Mouse (Mus musculus) frontal cortex, postnatal 10 days (tissue): ENCODE measurements around the gene Sec14l4.
"Not testable (repeated sequence)": the region's sequence is repeated elsewhere in the genome, so short reads cannot be mapped to it uniquely, and the experiment has no call there.

Source experiments
- DNase-seq, 2 experiments: peaks; one replicate each; pipeline ENCODE4 v3.0.0; 2022; ENCODE audit warnings: low spot score in 2 of 2, mixed read lengths in 1 of 2

Sec14l4 gene

DNA sequence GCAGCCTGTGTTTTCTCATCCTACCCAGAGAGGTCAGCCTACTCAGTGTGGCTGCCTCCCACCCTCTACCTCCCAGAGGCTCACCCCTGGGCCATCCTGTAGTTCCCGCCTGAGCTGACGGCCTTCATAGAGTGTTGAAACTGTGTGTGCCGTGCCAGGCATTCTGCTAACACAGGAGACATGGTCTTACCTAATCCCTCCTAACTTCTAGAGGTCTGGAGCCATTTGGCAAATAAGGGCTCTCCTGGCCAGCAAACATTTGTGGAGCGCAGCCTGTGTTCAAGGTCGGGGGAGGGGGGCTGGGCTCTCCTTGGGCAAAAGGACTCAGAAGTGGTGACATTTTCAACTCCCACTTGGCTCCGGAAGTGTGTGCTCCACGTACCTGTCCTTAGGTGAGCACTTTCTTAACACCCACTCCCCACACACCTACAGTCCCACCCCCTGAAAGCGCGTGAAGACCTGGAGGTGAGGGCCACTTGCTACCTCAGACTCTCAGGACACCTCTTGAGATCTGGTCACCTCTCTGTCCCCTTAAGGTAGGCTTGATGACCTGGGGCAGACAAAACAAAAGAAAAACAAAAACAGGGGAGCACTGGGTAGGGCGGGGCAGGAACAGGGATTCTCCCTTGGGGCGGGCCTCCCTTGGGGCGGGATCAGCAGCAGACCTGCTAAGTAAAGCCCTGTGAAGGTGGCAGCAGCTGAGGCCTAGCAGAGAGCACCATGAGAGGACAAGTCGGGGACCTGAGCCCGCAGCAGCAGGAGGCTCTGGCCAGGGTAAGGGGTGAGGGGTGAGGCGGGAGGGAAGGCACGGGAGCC is at the start of gene Sec14l4:
TSS of gene Sec14l4 (plus strand) at position 337 of the 816 bp plus-strand sequence.
- DNase-seq = no peak

DNA sequence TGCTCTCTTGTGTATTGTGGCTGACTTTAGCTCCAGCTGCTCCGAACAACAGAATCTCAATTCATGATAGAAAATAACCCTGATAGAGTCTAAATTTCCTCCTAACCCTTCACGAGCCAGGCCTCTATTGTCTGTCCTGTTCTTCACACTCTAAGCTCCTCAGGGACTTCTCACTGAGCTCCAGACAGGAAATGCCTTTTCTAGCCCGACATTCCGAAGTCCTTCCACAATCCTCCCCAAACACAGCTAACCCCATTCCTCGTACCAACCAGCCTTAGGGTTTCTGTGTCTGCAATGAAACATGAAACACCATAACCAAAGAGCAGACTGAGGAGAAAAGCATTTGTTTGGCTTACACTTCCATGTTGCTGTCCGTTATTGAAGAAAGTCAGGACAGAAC is 49.7 kb upstream of the Sec14l4 start:
- no peak for DNase-seq

DNA sequence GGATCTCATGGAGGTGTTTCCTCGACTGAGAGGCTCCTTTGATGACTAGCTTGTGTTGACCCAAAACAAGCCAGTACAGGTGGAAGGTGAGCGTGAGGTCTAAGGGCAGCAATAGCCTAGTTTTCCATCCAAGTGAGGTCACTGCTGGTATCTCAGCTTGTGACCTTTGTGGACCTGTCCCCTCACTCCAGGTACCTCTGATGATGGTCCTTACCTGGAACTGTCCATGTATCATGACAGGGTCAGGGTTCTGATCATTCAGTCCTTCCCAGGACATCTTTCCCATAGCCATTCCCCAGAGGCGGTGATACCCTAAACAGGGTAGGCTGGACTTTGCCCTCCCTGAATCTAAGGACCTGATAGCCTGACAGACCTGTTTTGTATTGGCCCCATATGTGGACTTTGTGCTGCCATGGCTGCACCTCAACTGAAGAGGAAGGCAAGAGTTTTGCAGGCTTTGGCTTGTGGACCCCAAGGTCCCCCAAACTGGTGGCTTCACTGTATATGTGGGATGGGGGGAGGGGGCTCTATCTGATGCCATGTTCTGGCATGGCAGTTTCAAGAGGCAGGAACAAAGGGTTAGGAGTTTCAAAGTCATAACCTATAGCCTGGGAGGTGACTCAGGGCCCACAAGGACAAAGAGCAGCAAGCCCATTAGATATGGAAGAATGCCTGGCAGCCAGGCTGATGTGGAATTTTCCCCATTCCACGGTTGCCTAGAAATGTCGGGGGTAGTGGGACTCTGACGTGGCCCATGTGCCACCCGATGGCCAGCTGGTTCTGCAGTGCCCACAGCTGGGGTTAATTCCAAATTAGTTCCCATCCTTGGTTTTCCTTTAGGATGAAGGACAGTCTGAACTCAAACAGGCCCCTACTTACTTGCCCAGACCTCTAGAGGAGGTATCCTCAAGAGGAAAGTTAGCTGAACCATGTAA is 48.7 kb upstream of the Sec14l4 start:
- no peak for DNase-seq

DNA sequence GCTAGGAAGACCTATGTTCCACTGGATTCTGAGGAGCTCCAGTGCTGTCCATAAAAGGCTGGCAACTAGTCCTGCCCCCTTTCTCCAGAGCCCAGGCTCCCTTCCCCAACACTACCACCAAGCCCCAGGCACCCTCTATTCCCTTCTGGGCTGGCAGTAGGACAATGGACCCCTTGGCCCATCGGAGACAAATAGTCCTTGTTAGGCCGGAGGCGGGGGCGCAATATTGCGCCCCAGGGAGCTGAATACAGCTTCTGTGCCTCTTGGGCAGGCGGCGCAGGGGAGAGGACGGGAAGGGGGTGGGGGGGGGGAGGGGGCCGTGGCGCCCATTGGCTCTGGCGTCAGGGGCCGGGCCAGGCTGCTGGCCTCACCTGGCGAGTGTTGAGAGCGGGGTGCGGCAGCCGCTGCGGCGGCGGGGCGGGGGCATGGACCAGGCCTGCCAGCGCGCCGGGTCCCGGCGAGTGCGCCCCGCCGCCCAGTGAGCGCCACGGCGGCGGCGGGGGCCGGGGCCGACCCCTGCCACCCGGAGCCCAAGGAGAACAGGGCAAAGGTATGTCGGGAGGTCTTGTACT is 47.9 kb upstream of the Sec14l4 start, which contains the start of gene Gal3st1:
TSS of gene Gal3st1 (plus strand) at position 346 of the 572 bp plus-strand sequence.
- peak in 1 of 2 experiments; percentile 22 for DNase-seq

DNA sequence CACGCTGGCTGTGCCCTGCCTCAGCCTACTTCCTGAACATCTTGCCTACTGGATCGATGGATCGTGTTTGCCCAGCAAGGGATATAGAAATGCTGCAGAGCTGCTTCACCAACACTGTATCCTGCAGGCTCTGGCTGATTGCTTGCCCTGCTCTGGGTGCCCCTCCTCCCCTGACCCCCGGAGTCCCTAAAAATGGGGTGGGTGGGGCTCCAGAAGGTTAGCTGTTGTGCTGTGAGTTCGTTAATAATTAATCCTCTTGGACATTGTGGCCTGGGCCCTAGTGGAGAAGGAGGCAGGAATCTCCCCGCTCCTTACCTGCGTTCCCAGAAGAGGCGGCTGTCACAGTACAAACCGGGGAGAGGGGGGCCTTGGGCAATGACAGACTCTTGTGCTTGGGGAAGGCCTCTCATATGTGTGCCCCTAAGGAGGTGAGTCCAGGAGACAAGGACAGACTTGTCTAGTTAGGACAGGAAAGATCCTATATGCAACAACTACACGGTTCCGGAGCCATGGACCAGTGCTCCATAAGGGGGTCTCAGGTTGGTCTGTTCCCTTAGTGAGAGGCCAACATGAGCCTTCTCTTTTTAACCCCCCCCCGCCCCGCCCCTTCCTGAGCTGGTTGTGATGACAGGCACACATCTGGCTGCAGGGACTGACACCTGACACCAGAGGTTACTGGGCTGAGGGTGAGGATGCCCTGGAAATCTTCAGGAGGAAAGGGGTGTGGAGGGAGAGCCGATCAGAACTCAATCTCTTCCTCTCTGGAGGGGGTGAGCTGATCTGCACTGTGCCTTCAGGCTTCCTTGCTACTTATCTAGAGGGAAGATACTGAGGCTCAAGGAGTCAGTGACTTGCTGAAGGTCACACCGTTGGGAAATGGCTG is 47.2 kb upstream of the Sec14l4 start:
- peak in 1 of 2 experiments; percentile 12 for DNase-seq

DNA sequence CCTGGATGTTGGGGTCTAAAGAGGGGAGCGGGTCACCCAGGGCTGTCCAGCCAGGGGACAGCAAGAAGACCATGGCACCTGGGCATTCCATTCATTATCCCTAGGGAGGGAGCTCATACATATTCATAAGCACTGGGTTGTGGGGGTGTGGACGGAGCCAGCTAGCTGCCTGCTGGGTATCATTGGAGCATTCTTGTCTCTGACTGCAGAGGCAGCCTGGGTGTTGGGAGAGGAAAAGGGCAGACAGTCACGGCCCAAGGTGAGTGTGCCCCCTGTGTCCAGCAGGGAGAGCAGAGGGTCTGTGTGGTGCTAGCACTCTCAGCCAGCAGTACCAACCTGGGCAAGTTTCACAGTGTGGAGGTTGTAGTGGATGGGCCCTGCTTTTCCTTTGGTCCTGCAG is 41.5 kb upstream of the Sec14l4 start:
- DNase-seq = no peak

DNA sequence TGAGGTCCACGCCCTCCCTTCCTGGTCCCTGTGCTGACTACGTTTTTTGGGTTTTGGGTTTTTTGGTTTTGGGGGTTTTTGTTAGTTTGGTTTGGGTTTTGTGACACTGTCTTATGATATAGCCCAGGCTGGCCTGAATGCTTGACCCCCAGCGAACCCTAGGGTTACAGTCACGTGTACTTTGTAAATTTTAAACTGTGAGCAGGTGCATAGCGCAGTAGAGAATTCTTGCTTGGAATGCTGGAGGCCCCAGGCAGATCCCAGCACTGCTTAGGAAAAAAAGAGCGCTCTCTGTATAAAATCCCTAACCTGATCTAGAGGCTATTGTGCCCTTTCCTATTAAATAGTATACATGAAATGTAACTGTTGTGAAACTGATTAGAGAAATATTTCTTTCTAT is 38.1 kb upstream of the Sec14l4 start:
- DNase-seq = no peak

DNA sequence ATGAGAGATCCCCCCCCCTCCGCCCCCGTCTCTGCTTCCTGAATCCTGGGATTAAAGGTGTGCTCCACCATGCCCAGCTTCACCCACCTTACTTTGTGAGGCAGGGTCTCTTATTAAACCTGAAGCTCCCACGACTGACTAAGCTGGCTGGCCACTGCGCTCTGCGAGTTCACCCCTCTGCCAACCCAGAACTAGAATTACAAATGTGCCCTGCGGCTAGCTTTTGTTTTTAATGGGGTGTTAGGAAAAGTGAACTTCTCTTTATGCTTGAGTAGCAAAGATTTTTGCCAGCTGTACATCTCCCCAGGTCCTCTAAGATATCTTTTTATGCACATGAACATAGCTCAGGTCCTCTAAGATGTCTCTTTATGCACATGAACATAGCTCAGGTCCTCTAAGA is 37.3 kb upstream of the Sec14l4 start:
- DNase-seq = no peak

DNA sequence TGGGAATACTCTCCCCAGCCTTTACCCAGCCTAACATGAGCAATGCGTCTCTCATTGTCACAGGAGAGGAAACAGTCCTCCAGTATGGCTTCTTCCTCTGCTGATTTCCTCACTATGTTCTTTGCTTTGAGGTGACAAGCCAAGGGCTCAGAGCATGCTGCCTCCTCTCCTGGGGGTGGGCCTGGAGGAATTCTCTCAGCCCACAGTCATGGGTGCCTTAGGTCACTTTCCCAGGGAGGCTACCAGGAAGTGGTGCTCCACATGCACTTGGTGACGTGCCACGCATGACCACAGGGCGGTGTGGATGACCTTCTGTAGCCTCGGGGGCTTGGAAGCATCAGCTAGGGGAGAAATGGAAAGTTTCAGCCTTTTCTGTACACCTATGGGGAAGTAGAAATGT is 35.8 kb upstream of the Sec14l4 start:
- DNase-seq = no peak

DNA sequence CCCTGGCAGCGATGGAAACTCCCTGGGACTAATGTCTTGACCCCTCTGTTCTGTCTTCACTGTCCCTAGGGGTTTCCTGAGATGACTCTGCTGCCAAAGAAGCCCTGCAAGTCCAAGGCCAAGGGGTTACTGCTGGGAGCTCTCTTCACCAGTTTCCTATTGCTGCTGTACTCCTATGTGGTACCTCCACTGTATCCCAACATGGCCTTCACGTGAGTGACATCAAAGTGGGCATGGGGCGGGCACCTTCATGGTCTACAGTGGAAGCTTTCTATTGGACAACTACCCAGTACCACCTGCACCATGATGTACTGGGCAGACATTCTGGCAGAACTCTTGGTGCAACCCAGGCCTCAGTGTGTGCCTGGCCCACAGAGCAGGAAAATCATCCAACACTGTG is 34.4 kb upstream of the Sec14l4 start:
- DNase-seq = no peak

DNA sequence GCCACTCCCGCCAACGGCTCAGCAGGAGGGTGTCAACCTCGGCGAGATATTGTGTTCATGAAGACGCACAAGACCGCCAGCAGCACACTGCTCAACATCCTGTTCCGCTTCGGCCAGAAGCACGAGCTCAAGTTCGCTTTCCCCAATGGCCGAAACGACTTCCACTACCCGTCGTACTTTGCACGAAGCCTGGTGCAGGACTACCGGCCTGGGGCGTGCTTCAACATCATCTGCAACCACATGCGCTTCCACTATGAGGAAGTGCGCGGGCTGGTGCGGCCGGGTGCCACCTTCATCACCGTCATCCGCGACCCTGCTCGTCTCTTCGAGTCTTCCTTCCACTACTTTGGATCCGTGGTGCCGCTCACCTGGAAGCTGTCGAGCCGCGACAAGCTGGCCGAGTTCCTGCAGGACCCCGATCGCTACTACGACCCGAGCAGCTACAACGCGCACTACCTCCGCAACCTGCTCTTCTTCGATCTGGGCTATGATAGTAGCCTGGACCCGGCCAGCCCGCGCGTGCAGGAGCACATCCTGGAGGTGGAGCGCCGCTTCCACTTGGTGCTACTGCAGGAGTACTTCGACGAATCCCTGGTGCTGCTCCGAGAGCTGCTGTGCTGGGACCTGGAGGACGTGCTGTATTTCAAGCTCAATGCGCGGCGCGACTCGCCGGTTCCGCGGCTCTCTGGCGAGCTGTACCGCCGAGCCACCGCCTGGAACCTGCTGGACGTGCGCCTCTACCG is 33.1 kb upstream of the Sec14l4 start:
- DNase-seq = no peak

DNA sequence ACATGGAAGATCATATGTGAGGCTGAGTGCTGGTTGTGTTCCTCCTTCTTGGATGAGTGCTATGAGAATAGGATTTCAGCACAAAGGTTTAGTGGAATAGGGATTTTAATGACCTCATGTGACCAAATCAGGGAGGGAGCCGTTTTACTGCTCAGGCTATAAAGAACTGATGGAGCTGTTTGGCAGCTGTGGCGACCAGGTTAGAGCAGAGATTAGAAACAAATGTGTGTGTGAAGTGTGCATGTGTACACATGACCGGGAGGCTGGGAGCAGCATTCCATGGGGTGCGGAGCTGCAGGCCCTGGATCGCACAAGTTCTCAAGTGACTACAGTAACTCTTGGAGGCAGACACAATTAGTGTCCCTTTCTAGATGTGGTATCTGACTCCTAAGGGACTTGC is 31.7 kb upstream of the Sec14l4 start:
- DNase-seq = no peak

DNA sequence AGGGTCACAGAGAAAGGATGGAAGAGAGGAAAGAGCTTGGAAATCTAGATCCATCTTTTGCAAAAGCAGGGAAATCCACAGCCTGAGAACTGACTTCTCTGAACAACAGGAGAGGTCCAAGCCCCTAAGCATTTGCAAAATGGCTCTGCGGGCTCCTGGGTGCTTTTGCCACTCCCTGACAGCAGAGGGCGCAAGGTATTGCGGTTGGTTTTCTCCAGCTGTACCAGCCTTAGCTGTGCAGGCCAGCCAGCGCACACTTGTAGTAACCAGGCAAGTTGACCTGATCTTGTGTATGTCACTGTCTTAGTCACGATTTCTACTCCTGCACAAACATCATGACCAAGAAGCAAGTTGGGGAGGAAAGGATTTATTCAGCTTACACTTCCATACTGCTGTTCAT is 29.7 kb upstream of the Sec14l4 start:
- peak in 1 of 2 experiments; percentile 72 for DNase-seq

DNA sequence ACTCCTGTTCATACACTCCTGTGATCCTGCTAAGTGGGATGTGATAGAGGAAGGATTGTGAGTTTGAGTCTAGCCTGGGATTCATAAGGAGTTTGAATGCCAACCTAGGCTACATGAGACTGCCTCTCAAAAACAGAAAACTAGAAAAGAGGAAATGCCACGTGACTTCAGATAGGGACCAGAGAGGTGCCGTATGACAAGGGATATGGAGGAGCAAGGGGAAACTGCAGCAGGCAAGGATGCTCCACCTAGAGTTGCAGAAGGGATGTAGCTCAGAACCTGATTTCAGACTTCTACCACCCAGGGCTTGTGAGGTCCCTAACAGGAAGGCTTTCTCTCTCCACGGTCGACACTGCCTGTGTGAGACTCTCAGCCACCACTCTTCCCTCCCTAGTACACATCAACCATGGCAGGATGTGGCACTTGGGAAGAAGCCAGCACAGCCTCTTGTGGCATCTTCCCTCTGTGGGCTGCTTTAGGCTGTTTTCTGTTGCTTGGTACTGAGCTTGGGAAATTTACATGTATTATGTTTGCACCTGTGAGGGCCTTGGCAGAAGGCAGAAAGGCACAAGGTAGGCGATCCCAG is 25.9 kb upstream of the Sec14l4 start:
- no peak for DNase-seq

DNA sequence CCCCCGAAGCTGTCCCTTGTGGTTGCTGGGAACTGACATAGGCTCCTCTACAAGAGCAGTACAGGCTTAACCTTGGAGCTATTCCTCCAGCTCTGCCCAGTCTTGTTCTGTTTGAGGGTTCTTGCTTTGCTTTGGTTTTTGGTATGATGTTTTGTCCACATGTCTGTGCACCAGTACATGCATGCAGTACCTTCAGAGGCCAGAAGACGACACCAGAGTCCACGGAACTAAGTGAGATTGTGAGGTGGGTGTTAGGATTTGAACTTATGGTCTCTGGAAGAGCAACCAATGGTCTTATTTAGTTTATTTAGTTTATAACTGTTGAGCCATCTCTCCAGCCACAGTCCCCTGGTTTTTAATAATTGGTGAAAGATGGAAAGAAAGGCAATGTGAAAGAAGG is 24.8 kb upstream of the Sec14l4 start:
- no peak for DNase-seq

DNA sequence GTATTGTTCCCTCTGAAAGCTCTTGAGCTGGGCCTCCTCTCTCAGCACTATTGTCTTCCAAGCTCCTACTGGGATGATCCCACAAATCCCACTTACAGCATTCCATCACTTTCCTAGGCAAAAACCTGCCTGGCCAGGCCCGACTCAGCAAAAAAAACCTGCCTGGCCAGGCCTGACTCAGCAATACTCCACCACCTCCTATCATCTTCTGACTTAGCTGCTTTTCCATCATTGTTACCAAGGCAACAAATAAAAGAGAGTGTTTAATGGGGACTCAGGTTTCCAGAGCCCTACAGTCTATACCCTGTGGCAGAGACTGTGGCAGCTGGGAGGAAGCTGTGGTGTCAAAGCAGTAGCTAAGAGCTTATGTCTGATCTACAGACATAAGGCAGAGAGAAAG is 18.6 kb upstream of the Sec14l4 start:
- DNase-seq = no peak

DNA sequence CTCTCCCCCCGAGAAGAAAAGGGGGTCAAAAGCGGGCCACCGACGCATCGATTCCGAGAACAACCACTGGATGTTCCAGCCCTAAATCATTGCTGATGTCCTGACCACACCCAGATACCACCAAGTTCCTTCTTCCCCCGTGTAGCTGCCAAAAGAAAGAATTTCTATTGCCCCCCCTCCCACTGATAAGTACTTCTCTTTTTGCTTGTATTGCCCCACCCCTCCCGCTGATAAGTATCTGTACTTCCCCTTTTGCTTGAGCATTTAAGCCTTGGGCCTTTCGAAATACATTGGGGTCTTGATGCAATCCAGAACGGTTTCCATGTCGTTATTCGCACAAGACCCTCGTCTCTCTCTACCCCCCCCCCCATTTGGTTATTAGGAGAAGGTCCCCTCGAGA is 15.5 kb upstream of the Sec14l4 start:
- not testable (repeated sequence) for DNase-seq

DNA sequence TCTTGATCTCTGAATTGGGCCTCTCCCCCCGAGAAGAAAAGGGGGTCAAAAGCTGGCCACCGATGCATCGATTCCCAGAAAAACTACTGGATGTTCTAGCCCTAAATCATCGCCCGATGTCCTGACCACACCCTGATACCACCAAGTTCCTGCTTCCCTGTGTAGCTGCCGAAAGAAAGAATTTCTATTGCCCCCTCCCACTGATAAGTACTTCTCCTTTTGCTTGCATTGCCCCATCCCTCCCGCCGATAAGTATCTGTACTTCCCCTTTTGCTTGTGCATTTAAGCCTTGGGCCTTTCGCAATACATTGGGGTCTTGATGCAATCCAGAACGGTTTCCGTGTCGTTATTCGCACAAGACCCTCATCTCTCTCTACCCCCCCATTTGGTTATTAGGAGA is 9.2 kb upstream of the Sec14l4 start:
- not testable (repeated sequence) for DNase-seq

DNA sequence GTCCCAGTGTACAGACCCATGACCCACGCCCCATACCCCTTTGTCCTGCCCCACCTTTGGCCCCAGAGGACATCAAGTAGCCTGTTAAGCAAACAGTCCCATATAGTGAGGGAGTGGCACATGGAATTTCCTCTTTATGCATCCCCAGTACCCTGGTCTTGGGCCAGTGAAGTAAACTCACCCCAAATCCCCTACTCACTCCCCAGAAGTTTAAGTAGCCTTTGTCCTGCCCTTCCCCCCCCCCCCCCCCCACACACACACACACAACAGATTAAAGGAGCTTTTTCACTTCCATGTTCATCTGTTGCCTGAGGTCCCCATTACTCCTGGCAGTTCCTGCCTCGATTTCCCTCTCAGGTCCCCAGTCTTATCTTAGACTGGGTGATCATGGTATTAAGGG is 7.9 kb upstream of the Sec14l4 start:
- no peak for DNase-seq

DNA sequence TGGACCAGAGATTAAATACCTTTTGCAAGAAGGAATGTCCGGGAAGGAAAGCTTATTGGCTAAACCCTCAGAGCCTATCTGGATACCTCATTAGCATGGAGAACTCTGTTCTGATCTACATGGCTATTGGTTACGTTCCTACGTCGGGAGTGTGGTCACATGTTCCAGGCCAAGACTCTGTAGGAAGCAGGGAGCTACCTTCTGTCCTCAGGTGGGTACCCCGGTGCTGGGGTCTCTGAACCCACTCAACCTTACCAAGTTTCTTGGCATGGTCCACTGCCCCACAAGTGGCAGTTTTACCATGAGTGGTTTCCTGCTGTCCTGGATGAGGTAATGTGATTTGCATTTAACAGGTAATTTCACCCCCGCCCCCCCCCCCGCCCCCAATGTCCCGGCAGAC is 4.2 kb upstream of the Sec14l4 start:
- DNase-seq = no peak
